Mouse (Mus musculus) megakaryocyte, embryonic 14.5 days (primary cell): ENCODE results near the gene Tmc4.

Experiments used
- FLI1 ChIP-seq: IDR thresholded peaks from 2 replicates; pipeline ENCODE4 v1.6.1; 2012; ENCODE audit warnings: low read length, inconsistent platforms, mixed read lengths
- GATA1 ChIP-seq: IDR thresholded peaks from 3 replicates; pipeline ENCODE4 v1.6.1; 2012; ENCODE audit warnings: mixed read lengths, low read length, inconsistent platforms, borderline replicate concordance

DNA sequence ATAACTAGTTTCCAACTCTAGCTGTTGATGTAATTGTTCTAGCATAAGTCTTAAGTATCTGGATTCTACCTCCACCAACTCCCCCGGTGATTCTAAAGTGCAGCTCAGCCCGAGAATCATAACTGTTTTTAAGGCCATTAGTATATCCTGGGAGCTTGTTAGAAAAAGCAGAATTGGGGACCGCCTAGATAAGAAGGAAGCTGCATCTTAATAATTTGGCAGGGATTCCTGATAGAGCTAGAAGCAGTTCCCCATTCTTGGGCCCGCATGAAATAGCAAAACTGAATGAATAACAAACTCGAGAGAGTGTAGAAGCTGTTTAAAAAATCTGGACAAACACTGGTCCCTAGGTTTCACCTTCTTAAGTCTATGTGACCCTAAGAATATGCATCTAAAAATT is 33.9 kb downstream of the Tmc4 start:
- TF ChIP-seq GATA1 (no peak), FLI1 (no peak)
